Mouse (Mus musculus) thymus, adult 2 months (tissue): ENCODE results near the gene Stk17b.

Experiments
- CTCF ChIP-seq: fragments of 200-500 bp; IDR thresholded peaks from 2 replicates; pipeline ENCODE4 v1.5.1; 2012; ENCODE audit warnings: mild to moderate bottlenecking, control low read depth, low read length, moderate library complexity, borderline replicate concordance; ENCODE audit not compliant: control insufficient read depth, poor library complexity, insufficient read depth; ENCODE audit errors: extremely low read depth
- POLR2A ChIP-seq: fragments of 200-500 bp; IDR thresholded peaks from 2 replicates; pipeline ENCODE4 v1.6.1; 2012; ENCODE audit warnings: mild to moderate bottlenecking, low read length, control low read depth, moderate library complexity; ENCODE audit not compliant: control insufficient read depth, poor library complexity, insufficient read depth; ENCODE audit errors: extremely low read depth

GRCm38 (mm10) chr1:53711069-53711468, 74.0 kb downstream of the Stk17b start:
- TF ChIP-seq CTCF = no peak
- TF ChIP-seq POLR2A = no peak
